Mouse (Mus musculus) embryonic stem cell, embryonic (primary cell): ENCODE data around the gene Prn.

ENCODE experiments used
- CTCF ChIA-PET, 4 experiments: fragments of 300-600 bp in 2 of 4; fragments of 350-600 bp in 2 of 4; sonication (Branson Sonifier 250); formaldehyde crosslinking; loops; one replicate each; lab custom pipeline; 2022; ENCODE audit warnings: inconsistent platforms in 2 of 4; lab: Charles Lee
- POLR2A ChIA-PET, 4 experiments: fragments of 300-600 bp in 2 of 4; fragments of 350-600 bp in 2 of 4; sonication (Branson Sonifier 250); formaldehyde crosslinking; loops; one replicate each; lab custom pipeline; 2022; ENCODE audit warnings: antibody characterized with exemption in 4 of 4, inconsistent platforms in 1 of 4; lab: Charles Lee

The Prn gene

GRCm38 (mm10) chr2:131993151-131993550 is 83.4 kb downstream of the Prn start:
- POLR2A ChIA-PET, result interaction anchor here in 2 of 4 experiments (0.7 to 2.9 kb wide), 6 partner anchors 11 to 243 kb away, joined by 3 to 11 read pairs (median 4); partner anchors contain the start of gene Rassf2 (in 1 of the 2)

GRCm38 (mm10) chr2:131993563-131994088 is 83.9 kb downstream of the Prn start:
- CTCF ChIA-PET, result no interaction called here
- POLR2A ChIA-PET, result interaction anchor here in 3 of 4 experiments (0.5 to 2.9 kb wide), 8 partner anchors 11 to 244 kb away, joined by 3 to 11 read pairs (median 3); partner anchors contain the start of gene Rassf2 (in 1 of the 3)

More at GRCm38 (mm10) chr2:131993151-131993550, 83.4 kb downstream of the Prn start:
- CTCF ChIA-PET, result interaction anchor here in 2 of 4 experiments (0.6 to 1.5 kb wide), 2 partner anchors 11 to 938 kb away, joined by 4 read pairs; no protein-coding TSS in a partner anchor

- ChIA-PET POLR2A (interaction anchor here in 2 of 4 experiments (1.3 to 2.9 kb wide), 5 partner anchors 13 to 161 kb away, joined by 3 to 11 read pairs (median 3); partner anchors contain the start of genes Prn (in 1 of the 2), Prnp (in 1 of the 2) and Rassf2 (in 1 of the 2)), CTCF (interaction anchor here in 1 of 4 experiments (1.1 to 1.4 kb wide), 2 partner anchors 13 to 69 kb away, joined by 3 to 4 read pairs; no protein-coding TSS in a partner anchor)
Observed at GRCm38 (mm10) chr2:131994971-131995370, 85.2 kb downstream of the Prn start.

GRCm38 (mm10) chr2:131995742-131996141 is 86.0 kb downstream of the Prn start:
- ChIA-PET CTCF (interaction anchor here in 2 of 4 experiments (1.0 to 1.5 kb wide), 2 partner anchors 13 to 140 kb away, joined by 4 to 6 read pairs; no protein-coding TSS in a partner anchor), POLR2A (interaction anchor here in 2 of 4 experiments (0.9 to 2.7 kb wide), 6 partner anchors 13 to 160 kb away, joined by 3 to 7 read pairs (median 3); partner anchors contain the start of genes Prn (in 1 of the 2) and Prnp (in 1 of the 2))

- CTCF ChIA-PET, result interaction anchor here in 2 of 4 experiments (1.0 to 1.5 kb wide), 2 partner anchors 14 to 140 kb away, joined by 4 to 6 read pairs; no protein-coding TSS in a partner anchor
- POLR2A ChIA-PET, result interaction anchor here in 2 of 4 experiments (0.9 to 2.7 kb wide), 3 partner anchors 15 to 86 kb away, joined by 3 to 7 read pairs (median 4); partner anchors contain the start of genes Prn (in 1 of the 2) and Prnp (in 1 of the 2)
Observed at GRCm38 (mm10) chr2:131996369-131996768, 86.6 kb downstream of the Prn start.

- ChIA-PET POLR2A (interaction anchor here in 2 of 4 experiments (0.8 to 2.7 kb wide), 4 partner anchors 13 to 32 kb away, joined by 3 to 7 read pairs (median 5); no protein-coding TSS in a partner anchor), CTCF (interaction anchor here in 1 of 4 experiments (0.5 kb wide), 1 partner anchor 10 kb away, joined by 4 read pairs; no protein-coding TSS in a partner anchor)
Observed at GRCm38 (mm10) chr2:131997356-131997755, 87.6 kb downstream of the Prn start.

- CTCF ChIA-PET, result no interaction called here
- POLR2A ChIA-PET, result interaction anchor here in 1 of 4 experiments (0.6 to 1.2 kb wide), 3 partner anchors 9 to 19 kb away, joined by 3 read pairs; no protein-coding TSS in a partner anchor
Observed at GRCm38 (mm10) chr2:132001696-132002334, 92.1 kb downstream of the Prn start.

- ChIA-PET POLR2A (interaction anchor here in 2 of 4 experiments (0.7 to 2.1 kb wide), 3 partner anchors 15 to 231 kb away, joined by 3 to 4 read pairs (median 3); no protein-coding TSS in a partner anchor), CTCF (interaction anchor here in 1 of 4 experiments (1.5 kb wide), 1 partner anchor 132 kb away, joined by 4 read pairs; no protein-coding TSS in a partner anchor)
Observed at GRCm38 (mm10) chr2:132003916-132004315, 94.2 kb downstream of the Prn start.

- ChIA-PET CTCF (interaction anchor here in 1 of 4 experiments (1.5 kb wide), 1 partner anchor 131 kb away, joined by 4 read pairs; no protein-coding TSS in a partner anchor), POLR2A (interaction anchor here in 3 of 4 experiments (0.7 to 2.1 kb wide), 10 partner anchors 11 to 231 kb away, joined by 3 to 4 read pairs (median 4); partner anchors contain the start of gene Rassf2 (in 1 of the 3))
Observed at GRCm38 (mm10) chr2:132004495-132005136, 94.9 kb downstream of the Prn start.

- CTCF ChIA-PET, result interaction anchor here in 1 of 4 experiments (0.6 to 1.5 kb wide), 2 partner anchors 131 to 1292 kb away, joined by 4 read pairs; no protein-coding TSS in a partner anchor
- POLR2A ChIA-PET, result interaction anchor here in 3 of 4 experiments (0.7 to 2.1 kb wide), 9 partner anchors 12 to 230 kb away, joined by 3 to 4 read pairs (median 4); partner anchors contain the start of gene Rassf2 (in 1 of the 3)
Observed at GRCm38 (mm10) chr2:132005445-132005844, 95.7 kb downstream of the Prn start.
